Mouse (Mus musculus) heart, postnatal 0 days (tissue): Measurements from ENCODE around the gene Dgke.

Source experiments
- CTCF ChIP-seq: IDR thresholded peaks from 2 replicates; pipeline ENCODE4 v1.5.1; 2016; ENCODE audit warnings: antibody characterized with exemption, control low read depth, low read depth
- EP300 ChIP-seq: IDR thresholded peaks from 2 replicates; pipeline ENCODE4 v1.6.1; 2016; ENCODE audit warnings: antibody characterized with exemption, low read depth

DNA sequence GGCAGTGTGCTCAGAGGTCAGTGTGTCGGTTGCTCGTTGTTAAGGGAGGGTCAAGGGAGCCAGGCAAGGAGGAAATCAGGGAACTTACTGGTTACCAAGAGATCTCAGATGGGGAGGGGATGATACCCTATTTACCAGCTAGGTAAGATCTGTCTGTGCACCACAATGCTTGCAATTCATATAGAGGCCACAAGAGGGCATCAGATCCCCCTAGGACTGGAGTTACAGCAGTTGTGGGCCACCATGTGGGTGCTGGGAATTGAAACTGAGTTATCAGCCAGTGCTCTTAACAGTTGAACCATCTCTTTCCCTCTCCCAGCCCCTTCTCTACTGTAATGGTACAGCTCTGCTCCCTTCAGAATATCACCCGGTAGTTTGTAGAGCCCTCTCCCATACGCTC is 22.1 kb upstream of the Dgke start:
- TF ChIP-seq CTCF (no peak), EP300 (no peak)
